Mouse (Mus musculus): ENCODE results near the gene Smurf1.

Smurf1 gene

DNA sequence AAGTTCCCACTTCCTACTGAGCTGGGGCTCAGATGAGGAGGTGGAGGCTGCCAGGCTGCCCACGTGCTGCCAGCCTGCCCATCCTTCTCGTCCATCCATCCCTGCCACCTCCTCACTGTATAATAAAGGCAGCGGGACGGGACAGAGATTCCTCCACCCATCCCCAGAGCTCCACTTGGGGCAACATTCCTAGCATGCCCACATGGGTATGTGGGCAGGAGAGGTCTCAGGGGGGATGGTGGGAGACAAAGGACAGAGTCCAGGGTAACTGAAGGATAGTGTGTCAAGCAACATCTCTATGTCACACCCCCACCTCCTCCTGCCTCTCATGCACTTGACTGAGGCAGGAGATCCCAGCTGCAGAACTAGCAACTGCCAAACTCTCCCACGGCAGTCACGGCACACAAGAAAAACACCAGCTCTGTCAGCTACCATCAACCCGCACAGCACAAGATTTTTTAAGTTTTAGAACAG, 51.2 kb downstream of the Smurf1 start:
- no peak for DNase-seq (ENCODE audit: low spot score)

DNA sequence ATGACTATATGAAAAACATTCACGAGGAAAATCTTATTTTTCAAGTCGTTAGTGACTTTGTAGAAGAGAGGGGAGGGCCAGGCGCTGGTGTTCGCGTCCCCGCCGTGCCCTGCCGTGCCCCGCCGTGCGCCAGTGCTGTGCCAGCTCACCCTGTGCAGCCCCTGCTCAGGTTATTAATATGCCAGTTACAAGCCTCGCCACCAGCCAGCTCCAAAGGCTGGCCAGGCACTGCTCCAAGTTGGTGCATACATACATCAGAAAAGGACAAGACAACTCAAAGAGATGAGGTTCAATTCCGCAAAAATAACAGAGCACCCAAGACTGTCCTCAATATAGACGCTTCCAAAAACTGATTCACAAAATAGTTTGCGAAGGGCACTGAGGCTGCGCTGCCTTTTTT, 51.7 kb downstream of the Smurf1 start:
- DNase-seq (ENCODE audit: low spot score), result no peak

DNA sequence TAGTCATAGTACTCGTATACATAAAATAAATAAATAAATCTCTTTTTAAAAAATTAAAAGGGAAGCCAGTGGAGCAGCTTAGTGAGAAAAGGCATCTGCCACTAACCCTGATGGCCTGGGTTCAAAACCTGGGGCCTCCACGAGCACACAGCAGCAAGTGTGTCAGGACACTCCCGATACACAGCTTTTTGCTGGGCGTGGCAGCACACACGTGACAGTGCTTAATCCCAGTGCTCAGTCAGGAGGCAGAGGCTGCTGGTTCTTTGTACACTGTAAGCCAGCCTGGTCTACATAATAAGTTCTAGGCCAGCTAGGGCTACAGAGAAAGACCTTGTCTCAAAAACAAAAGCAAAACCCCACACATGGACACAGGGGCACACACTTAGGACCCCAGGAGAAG, 52.3 kb downstream of the Smurf1 start:
- no peak for DNase-seq (ENCODE audit: low spot score)

DNA sequence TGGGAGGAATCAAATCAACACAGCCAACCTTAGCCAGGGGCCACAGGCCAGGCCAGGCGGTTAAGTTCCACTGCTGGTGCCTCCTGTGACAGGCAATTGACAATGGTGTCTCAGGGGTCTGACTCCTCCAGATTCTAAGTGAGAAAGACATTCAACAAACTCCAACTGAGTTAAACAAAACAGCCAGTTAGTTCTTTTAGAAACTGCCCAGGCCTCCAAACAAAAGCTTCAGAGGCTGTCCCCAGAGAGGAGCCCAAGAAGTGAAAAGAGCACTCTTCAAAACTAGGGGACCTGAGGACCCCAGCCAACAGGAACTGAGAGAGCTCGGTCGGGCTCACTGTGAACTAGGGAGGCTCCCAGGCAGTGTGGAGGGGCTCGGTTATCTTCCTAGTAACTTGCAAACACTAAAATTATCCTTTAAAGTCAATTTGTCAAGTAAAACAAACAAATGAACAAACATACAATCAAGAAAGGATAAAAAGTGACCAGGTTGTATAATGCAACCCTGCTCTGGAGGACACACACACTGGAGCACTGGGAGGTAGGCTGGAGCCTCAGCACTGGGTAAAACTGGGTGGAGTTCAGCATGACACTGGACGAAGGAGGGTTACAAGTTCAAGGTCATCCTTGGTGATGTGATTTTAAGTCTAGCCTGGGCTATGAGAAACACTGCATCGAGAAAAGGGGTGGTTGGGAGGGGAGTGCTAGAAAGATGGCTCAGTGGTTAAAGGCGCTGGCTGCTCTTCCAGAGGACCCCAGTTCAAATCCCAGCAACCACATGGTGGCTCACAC, 52.9 kb downstream of the Smurf1 start:
- DNase-seq (ENCODE audit: low spot score), result no peak

DNA sequence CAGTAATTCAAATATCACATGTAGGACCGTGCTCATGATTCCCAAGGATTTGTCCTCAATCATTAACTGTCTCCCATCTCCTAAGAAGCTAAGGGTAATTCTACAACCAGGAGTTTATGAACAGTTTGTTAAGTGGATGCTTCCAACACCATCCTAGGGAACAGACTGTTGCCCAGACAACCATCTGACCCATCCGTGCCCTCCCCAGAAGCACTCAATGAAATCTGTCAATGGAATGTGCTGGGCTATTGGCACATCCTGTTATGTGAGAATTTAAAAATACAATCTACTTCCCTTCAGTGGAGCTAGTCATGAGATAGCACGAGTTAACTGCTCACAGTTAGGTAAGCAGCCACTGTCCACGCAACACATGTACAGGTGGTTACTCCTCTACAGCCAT, 56.1 kb downstream of the Smurf1 start:
- no peak for DNase-seq (ENCODE audit: low spot score)

DNA sequence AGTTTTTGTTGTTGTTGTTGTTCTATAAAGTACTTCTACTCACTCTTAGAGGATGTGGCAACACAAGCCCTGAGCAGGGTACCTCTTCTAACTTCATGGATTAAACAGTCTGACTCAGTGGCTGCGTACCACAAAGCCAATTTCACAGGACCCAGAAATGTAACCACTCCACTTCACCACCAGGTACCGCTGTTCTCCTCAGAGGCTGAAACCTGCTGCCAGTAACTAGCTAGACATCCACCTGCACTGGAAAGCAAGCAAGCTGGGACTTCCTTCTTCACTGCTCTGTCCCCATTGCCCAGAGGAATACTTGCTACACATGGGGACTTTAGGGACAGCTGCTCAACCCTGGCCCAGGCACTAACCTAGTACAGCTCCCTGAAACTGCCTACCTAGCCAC, 58.1 kb downstream of the Smurf1 start:
- DNase-seq (ENCODE audit: low spot score), result peak; percentile 31

DNA sequence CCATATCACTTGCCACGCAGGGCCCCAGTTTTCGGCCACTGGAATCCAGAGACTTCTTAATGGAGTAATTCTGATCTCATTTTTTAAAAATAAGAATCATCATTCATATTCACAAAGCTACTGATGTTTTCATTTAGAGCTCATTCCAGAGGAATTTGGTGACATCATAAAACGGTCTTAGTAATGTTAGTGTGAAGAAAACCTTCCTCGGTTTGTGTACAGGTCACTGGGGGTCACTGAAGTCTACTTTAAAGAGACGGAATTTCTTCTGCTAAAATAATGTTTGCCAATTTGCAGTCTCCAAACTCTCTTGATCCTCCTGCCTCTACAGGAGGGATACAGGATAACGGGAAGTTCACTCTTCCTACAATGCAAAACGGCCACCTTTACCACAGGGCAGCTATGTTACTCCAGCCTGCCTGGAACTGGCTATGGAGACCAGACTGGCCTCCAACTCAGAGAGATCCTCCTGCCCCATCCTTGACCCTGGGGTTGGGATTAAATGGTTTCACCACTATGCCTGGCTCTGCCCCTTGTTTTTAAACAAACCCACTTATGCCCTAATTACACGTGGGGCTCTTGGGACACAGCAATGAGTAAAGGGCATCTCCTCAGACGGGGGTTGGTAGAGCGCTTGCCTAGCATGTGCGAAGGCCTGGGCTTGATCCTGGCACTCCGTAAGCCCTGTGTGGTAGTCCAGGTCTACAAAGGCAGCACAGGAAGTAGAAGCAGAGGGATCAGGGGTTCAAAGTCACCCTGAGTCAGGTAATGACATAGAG, 61.1 kb downstream of the Smurf1 start:
- no peak for DNase-seq (ENCODE audit: low spot score)

DNA sequence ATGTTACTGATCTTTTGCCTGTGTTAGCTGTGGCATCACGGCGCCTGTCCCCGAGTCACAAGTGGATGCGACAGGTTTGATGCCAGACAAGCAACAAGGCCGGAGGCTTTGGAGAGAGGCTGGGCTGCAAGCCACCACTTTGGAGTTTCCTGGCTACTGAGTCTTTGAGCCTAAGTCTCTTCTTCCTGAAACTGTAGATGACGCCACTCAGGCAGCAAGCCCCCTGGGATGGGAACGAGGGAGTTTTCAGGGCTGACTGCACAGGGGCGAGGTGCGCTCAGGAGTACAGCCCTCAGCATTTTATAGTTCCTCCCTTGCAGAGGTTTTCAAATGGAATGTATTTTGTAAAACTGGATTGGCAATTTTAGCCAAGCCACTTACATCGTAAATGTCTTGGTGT, 63.9 kb downstream of the Smurf1 start:
- DNase-seq (ENCODE audit: low spot score), result no peak

DNA sequence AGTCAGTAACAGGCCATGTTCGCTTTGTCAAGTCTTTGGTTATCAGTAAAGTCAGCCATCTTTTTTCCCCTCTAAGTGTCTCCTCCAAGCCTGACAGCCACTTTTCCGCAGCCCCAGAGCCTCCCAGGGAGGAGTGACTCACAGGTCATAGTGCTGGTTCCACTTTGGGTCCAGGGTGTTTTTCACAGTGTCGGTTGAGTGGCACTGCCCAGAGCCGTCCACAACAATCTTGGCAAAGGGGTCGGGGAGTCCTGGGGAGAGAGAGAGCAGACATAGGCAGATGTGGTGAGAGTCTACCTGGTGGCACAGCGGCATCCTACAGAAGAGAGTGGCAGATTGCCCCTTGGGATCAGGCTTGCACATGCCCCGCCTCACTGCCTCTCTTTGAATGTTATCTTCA, 64.6 kb downstream of the Smurf1 start:
- no peak for DNase-seq (ENCODE audit: low spot score)

DNA sequence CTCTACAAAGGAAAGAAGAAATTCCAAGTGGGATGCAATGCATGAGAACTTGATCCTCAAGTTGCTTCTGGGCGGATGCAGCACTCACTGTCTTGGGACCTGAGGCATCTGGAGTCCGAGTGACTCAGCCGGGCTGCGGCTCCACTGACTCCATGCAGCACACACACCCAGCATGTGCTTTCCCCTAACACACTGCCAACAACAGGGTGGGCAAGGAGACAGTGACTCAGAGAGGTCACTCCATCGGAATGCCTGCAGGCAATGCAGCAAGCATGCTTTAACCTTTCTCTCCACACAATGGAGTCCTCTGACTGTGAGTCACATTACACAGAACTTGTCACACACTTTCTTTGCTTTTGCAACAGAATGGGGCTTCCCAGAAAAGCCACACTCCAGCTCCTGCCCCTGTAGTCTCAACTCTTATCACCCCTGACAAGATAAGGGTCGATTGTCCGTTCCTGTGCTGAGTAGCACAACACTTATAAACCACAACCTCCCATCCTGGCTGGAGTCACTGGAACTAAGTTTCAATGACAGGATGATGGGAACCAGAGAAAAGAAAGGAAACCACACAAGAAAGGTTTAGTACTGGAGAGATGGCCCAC, 67.1 kb downstream of the Smurf1 start:
- DNase-seq (ENCODE audit: low spot score), result no peak

DNA sequence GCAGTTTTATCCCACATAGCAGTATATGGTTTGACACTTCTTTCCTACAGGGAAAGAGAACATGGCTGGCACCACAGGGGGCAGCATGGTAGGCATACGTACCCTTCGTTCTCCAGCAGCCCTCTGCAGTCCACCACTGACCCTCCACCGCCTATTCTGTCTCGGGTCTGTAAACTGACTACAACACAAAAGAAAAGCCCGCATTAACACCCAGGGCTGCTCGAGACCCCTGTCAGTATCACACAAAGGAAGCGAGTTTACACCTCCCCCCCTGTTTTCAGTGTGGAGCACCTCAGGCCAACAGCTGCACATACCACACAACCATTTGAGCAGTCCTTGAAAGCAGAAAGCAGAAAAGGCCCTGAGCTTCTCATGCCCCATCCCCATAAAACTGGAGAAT, 67.8 kb downstream of the Smurf1 start:
- DNase-seq (ENCODE audit: low spot score), result no peak

DNA sequence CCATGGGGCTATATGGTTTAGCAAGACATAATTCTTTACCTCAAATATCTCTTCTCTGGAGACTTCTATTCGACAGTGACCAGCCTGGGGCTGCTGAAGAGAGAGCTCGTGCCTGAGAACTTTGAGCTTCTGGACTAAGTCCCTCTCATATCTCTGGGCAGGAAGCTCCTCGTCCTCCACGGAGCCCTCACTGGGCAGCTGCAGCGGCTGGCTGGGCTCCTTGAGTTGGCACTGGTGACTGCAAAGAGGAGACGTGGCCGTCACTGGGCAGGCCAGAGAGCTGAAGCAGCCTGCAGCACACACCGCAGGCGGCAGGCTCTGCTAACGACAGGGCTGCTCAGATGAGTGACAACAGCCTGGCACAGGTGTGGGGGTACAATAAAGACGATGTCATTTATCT, 74.4 kb downstream of the Smurf1 start:
- DNase-seq (ENCODE audit: low spot score), result no peak

DNA sequence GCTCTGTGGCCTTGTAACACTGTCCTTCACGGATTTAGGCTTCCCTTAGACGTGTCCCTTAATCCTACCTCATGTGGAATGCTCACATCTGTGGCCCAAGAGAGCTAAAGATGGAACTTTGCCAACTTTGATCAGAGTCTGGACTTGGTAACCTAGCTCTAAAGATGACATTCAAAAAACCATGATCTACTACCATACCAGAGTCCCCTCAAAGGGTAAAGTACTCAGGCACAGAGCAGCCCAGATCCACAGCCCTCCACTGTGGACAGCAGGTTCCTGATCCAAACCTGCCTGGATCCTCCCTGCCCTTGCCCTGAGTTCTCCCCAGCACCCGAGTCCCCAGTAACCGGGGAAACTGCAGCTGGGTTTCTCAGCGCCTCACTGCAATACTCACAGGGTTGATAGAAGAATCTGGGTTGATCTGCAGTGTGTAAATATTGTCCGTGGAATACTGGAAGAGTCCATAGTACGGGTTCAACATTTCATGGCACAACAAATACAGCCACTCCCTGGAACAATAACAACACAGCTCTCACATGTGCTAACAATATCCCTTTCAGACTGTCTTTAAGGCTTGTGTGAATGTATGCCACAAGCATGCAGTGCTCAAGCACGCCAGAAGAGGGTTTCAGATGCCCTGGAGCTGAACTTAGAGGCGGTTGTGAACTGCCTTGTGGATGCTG, 79.5 kb downstream of the Smurf1 start:
- no peak for DNase-seq (ENCODE audit: low spot score)

DNA sequence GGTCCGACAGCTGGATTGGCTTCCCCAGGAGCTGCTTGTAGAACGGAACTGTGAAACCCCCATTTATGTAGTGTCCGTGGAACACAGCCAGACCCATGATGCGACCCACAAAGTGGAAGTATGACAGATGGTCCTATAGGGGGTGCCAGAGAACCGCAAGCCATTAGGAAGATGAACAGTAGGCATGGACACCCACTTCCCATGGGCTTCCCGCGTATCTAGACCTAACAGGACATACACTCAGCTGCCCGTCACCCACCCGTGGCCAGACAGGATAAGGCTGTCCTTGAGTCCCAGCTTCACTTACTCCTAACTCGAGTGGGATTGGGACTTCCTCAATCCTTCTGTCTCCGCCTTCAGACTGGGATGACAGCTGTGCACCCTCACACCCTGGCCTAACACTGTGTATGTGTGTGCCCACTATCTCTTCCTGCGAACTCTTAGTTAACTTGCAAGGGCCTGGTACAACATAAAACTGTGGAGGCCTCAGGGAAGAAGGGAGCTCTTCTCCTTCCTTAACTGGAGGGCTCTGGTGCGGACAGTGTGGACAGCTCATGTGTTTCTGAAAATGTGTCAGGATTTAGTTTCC, 80.9 kb downstream of the Smurf1 start:
- DNase-seq (ENCODE audit: low spot score), result no peak

DNA sequence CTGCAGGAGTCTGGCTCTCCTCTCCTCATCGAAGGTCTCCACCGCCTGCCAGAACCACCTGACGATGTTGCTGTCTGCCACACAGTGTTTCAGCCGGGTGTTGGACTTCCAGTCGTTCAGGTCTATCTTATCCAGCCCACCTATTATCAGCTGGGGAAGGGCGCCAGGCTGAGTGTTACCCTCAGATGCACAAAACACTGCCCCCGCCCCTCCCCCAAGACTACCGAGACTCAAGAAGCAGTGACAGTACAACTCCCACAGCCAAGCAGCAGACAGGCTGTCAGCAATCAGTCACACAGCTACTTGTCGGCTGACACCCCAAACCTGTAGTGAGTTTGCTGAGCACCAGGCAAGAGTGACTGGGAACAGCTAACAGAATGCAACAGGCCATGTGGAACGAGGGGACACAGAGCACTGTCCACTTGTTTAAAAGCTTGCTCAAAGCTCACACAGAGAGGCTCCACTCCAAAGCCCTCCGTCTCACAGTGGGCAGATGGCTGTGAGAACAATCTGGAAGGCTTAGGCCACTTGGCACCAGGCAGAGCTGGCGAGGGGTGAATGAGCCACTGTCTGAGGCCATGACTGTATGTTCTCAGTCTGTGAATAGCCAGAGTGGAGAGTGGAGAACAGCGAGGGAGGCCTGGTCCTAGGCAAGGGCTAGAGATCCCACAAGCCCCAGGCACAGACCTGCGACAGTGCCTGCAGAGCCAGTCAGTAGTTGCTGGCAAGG, 83.8 kb downstream of the Smurf1 start:
- DNase-seq (ENCODE audit: low spot score), result no peak

DNA sequence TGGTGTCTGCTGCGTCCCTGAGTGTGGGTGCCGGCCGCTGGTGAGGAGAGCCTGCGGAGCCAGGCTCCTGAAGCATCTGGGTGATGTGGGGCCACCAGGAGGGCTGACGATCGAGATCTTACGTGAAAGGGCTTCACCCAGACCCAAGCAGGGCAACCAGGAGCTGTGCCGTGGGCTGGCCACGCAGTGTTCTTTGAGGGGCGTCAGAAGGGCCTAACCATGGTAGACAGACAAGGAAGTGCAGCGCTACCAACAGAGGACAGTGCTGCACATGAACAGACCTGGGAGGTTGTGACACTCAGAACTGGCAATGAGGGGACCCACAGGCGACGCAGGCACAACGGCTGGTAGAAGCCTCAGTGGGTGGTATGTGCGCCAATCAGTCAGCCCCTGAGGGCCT, 88.6 kb downstream of the Smurf1 start:
- no peak for DNase-seq (ENCODE audit: low spot score)

DNA sequence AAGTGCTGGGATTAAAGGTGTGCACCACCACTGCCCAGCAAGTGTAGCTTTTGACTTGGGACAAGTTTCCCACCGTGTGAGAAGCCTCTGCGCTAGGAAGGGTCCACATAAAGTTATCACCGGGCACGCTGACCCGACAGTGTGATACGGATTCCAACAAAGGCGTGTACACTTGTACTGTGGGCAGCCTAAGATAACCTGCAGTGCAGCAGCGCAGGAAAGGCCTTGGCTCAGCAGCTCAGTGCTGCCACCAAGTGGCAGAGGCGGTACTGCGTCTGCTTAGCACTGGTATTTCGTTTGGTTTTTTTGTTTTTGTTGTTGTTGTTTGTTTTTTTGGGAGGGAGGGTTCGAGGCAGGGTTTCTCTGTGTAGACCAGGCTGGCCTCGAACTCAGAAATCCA, 89.8 kb downstream of the Smurf1 start:
- DNase-seq (ENCODE audit: low spot score), result peak; percentile 35

DNA sequence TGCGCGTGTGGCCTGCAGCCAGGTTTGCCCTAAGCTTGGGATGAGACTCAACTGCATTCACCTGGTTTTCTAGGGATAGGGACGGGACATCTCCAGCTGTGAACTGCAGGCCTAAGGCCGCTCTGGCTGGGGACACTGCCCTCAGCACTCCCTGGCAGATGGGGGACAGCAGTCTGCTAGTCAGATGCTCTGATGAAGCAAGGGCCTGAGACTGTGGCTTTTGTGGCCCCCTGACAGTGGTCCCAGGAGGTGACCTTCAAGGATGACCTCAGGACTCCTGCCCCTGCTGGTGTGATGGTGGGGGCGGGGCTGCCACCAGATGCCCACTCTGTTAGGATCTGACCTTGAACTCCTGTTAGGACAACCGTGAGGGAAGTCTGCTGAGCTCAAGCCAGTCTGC, 90.4 kb downstream of the Smurf1 start:
- DNase-seq (ENCODE audit: low spot score), result no peak

DNA sequence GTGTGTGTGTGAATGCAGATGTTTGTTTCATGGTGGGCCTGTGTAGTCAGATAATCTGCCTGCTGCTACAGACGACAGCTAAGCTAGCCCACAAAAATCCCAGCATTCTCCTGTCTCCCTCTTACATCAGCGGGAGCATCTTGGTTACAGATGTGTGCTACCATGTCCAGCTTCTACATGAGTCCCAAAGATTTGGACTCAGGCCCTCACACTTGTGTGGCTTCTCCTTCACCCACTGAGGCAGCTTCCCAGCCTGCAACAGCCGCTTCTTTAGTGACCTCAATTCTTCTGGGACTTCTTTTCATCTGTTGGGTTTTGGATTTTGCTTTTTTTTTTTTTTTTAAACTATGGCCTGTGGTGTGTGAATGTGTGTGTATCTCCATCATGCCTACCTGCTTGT, 92.8 kb downstream of the Smurf1 start:
- DNase-seq (ENCODE audit: low spot score), result no peak

DNA sequence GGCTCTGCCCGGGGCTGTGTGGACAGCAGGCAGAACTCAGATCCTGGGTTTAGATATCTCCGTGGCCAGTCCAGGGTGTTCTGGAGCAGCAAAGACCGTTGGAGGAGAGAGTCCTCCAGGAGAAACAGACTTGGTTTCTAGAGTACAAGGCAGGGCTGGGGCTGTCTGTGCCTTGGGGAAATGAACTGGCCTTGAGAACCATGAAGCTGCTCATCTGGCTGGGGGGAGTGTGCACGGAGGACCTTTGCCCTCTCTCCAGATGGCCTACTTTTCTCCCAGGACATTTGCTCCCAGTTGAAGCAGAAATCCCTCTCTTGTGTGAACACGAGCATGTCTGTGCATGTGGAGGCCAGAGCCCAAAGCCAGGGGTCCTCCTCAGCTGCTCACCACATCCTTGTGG, 93.3 kb downstream of the Smurf1 start:
- no peak for DNase-seq (ENCODE audit: low spot score)

DNA sequence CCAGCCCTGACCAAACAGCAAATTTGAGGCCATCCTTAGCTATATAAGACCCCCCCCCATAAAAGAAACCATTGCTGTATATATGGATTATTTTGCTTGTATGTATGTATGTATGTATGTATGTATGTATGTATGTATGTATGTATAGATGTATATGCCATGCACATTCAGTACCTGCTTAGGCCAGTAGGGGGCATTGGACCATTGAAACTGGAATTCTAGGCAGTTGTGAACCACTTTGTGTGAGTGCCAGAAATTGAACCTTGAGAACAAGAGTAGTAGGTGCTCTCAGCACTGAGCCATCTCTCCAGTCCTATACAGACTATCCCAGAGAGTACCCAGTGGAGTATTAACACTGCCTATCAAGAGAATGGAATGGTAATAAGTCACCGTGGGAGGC, 93.9 kb downstream of the Smurf1 start:
- no peak for DNase-seq (ENCODE audit: low spot score)

DNA sequence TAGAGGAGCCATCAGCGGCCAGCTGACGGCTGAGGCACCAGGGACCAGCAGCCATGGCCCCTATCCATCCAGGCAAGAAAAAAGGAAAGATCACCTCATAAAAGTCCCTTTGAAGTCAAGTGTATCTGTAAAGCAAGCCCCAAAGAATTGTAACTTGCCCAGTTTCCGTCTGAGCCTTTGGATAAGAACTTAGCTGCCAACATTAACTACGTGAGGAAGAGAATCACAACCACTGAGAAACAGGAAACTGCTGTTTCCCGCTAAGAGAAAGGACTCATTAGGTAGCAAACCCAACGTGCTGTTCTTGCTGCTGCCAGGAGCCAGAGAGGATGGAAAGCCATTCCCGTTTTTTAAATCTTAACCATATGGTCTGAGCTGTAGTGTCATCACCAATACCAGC, 94.9 kb downstream of the Smurf1 start:
- DNase-seq (ENCODE audit: low spot score), result no peak
